Mouse (Mus musculus) intestine, postnatal 0 days (tissue): ENCODE measurements at regions not wholly inside any gene's neighbourhood (a gene's known extent, or its start where the extent isn't known, plus 50 kb on each side); places are given as distances from the start of the nearest gene placed in this dataset.
"Not testable (repeated sequence)": the region's sequence is repeated elsewhere in the genome, so short reads cannot be mapped to it uniquely, and the experiment has no call there.

Experiments used
- ATAC-seq: fragments of 200-750 bp; cut with Nextera tagmentation; 2 replicates; pipeline ENCODE4 v1.8.0; 2017; ENCODE audit warnings: mild to moderate bottlenecking, moderate TSS enrichment, moderate library complexity
- H3K27ac ChIP-seq: fragments of 300-500 bp; sonication (generic); 2 replicates; pipeline ENCODE4 v1.5.1; 2014; ENCODE audit warnings: mild to moderate bottlenecking, low read depth, low read length, moderate library complexity
- H3K27me3 ChIP-seq: fragments of 300-500 bp; sonication (generic); replicated peaks from 2 replicates; pipeline ENCODE4 v1.6.1; 2014; ENCODE audit warnings: low read length, mixed read lengths; ENCODE audit not compliant: control insufficient read depth, insufficient read depth
- H3K36me3 ChIP-seq: fragments of 300-500 bp; sonication (generic); 2 replicates; pipeline ENCODE4 v1.6.1; 2014; ENCODE audit warnings: mild to moderate bottlenecking, moderate library complexity; ENCODE audit not compliant: control insufficient read depth, insufficient read depth
- H3K4me1 ChIP-seq: fragments of 300-500 bp; sonication (generic); replicated peaks from 2 replicates; pipeline ENCODE4 v1.6.1; 2014; ENCODE audit warnings: antibody characterized with exemption, low read length, mixed read lengths; ENCODE audit not compliant: control insufficient read depth, insufficient read depth
- H3K4me2 ChIP-seq: fragments of 300-500 bp; sonication (generic); replicated peaks from 2 replicates; pipeline ENCODE4 v1.6.1; 2014; ENCODE audit warnings: low read depth, mild to moderate bottlenecking, moderate library complexity
- H3K4me3 ChIP-seq: fragments of 300-500 bp; sonication (generic); 2 replicates; pipeline ENCODE4 v1.5.1; 2014; ENCODE audit warnings: low read depth, low read length
- H3K9ac ChIP-seq: fragments of 300-500 bp; sonication (generic); 2 replicates; pipeline ENCODE4 v1.6.1; 2014; ENCODE audit warnings: mild to moderate bottlenecking, low read depth, low read length
- H3K9me3 ChIP-seq: fragments of 300-500 bp; sonication (generic); 2 replicates; pipeline ENCODE4 v1.6.1; 2016; ENCODE audit warnings: mixed run types; ENCODE audit not compliant: control insufficient read depth
- WGBS: fragments of 180-500 bp; shearing (Covaris S2); extraction: QIAGEN DNeasy Blood & Tissue Kit; methylation state at CpG from one replicate; pipeline ENCODE4 v1.1.7; 2014; 5-methylcytosine and 5-hydroxymethylcytosine counted together

DNA sequence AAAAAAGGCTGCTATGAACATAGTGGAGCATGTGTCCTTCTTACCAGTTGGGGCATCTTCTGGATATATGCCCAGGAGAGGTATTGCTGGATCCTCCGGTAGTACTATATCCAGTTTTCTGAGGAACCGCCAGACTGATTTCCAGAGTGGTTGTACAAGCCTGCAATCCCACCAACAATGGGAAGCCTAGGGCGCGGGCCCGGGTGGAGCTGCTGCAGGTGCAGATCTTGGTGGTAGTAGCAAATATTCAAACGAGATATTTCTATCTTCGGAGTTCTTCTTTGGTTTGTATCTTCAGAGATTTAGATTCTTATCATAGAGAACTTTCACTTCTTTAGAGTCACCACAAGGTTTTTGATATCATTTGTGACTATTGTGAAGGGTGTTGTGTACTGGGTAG is 52.7 kb upstream of the Btbd35f27 start:
- 87% methylated on average over 5 of the region's 7 CpGs for WGBS
- H3K9me3 ChIP-seq, H3K27me3 ChIP-seq, H3K27ac ChIP-seq, H3K4me1 ChIP-seq, H3K4me3 ChIP-seq, H3K36me3 ChIP-seq, H3K4me2 ChIP-seq, H3K9ac ChIP-seq: not testable (repeated sequence)
- ATAC-seq: peak; percentile 88
